Mouse (Mus musculus): ENCODE results near the gene Klhl5.

DNA sequence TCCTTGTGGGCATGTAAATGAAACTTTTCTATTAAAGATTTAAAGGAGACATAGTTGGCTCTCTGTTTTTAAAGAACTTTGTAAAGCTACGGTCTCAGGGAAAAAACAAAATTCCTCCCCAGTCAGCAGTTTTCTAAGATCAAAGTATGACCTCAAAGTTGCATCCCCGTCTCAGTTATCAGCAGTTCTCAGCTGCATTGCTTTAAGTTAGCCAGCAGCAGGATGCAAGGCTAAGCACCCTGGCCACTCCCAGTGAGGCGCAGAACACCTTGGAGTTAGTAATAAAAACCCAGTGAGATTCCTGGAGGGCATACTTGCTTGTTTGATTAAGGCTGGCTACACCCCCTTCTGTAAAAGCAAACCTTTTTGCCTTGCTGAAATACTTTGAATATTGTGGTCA lies 30.6 kb upstream of the Klhl5 start:
- TF ChIP-seq CHD2 (IDR thresholded peaks at IDR 0.05; ENCODE audit: low read depth, low read length): no peak
- peak; percentile 55; the same call in 1 of the 2 replicates for TF ChIP-seq MAFK (IDR thresholded peaks at IDR 0.05; ENCODE audit: insufficient read depth, low read depth, low read length)
- no peak for TF ChIP-seq ZNF384 (IDR thresholded peaks at IDR 0.05; ENCODE audit: low read depth, low read length)
- no peak for TF ChIP-seq ZC3H11A (IDR thresholded peaks at IDR 0.05; ENCODE audit: borderline replicate concordance, low read depth, low read length)

Data from ES-E14 (cell line).